Mouse (Mus musculus): ENCODE results near the gene Myo3b. TPM values are rescaled to one million over a fixed set of nuclear protein-coding genes. Genes with fewer than 3 reads are reported as not detected.
A peak's percentile ranks its signal among the peaks of the same experiment; 100 is the strongest.

Gene Myo3b
- total and polyA plus RNA-seq, 2 experiments, result not detected

- no peaks in the 10 kb centered on the region for H3K27me3 ChIP-seq (ENCODE audit: control insufficient read depth, insufficient read depth, low read length)
- 23% methylated on average over 4 of the region's 4 CpGs for WGBS
- no peak overlapping the region for H3K4me3 ChIP-seq (ENCODE audit: insufficient read depth, low read depth, low read length)
- peak; percentile 57 for DNase-seq (ENCODE audit: extremely low read depth, low read depth, low spot score)
- no peak overlapping the region for H3K9ac ChIP-seq (ENCODE audit: low read depth, low read length)
- no peak overlapping the region for H3K27ac ChIP-seq (replicated peaks; ENCODE audit: insufficient read depth, low read depth, low read length)
- no peaks in the 10 kb centered on the region for H3K79me2 ChIP-seq (ENCODE audit: control insufficient read depth, insufficient read depth, low read length)
- no peak for TF ChIP-seq CTCF (IDR thresholded peaks at IDR 0.05; ENCODE audit: low read depth, low read length)
- TF ChIP-seq POLR2A (IDR thresholded peaks at IDR 0.05; ENCODE audit: extremely low read depth, insufficient read depth, low read length), result no peak
- H3K4me1 ChIP-seq (ENCODE audit: control insufficient read depth, insufficient read depth, low read length), result no peaks in the 10 kb centered on the region
- no peaks in the 10 kb centered on the region for H3K36me3 ChIP-seq (ENCODE audit: control insufficient read depth, insufficient read depth, low read length)
These were observed 207.1 kb downstream of the Myo3b start for GRCm38 (mm10) chr2:70245981-70246380.

- no peak overlapping the region for H3K27ac ChIP-seq (replicated peaks; ENCODE audit: insufficient read depth, low read depth, low read length)
- 78% methylated on average over 7 of the region's 7 CpGs for WGBS
These were observed 209.7 kb downstream of the Myo3b start for GRCm38 (mm10) chr2:70248616-70249015.

GRCm38 (mm10) chr2:70249872-70250271 is 210.9 kb downstream of the Myo3b start:
- no peaks in the 10 kb centered on the region for H3K79me2 ChIP-seq (ENCODE audit: control insufficient read depth, insufficient read depth, low read length)
- TF ChIP-seq CTCF (IDR thresholded peaks at IDR 0.05; ENCODE audit: low read depth, low read length), result no peak
- H3K27me3 ChIP-seq (ENCODE audit: control insufficient read depth, insufficient read depth, low read length), result no peaks in the 10 kb centered on the region
- H3K36me3 ChIP-seq (ENCODE audit: control insufficient read depth, insufficient read depth, low read length), result no peaks in the 10 kb centered on the region
- no peak for DNase-seq (ENCODE audit: extremely low read depth, low read depth, low spot score)
- H3K4me3 ChIP-seq (ENCODE audit: insufficient read depth, low read depth, low read length), result no peak overlapping the region
- no peaks in the 10 kb centered on the region for H3K4me1 ChIP-seq (ENCODE audit: control insufficient read depth, insufficient read depth, low read length)
- WGBS, result 52% methylated on average over 4 of the region's 4 CpGs
- no peak overlapping the region for H3K27ac ChIP-seq (replicated peaks; ENCODE audit: insufficient read depth, low read depth, low read length)
- H3K9ac ChIP-seq (ENCODE audit: low read depth, low read length), result no peak overlapping the region

More at GRCm38 (mm10) chr2:70248616-70249015, 209.7 kb downstream of the Myo3b start:
- no peak for TF ChIP-seq POLR2A (IDR thresholded peaks at IDR 0.05; ENCODE audit: extremely low read depth, insufficient read depth, low read length)
- no peak for TF ChIP-seq CTCF (IDR thresholded peaks at IDR 0.05; ENCODE audit: low read depth, low read length)
- Histone ChIP-seq H3K9ac (ENCODE audit: low read depth, low read length) (no peak overlapping the region), H3K27me3 (ENCODE audit: control insufficient read depth, insufficient read depth, low read length) (no peaks in the 10 kb centered on the region), H3K4me3 (ENCODE audit: insufficient read depth, low read depth, low read length) (no peak overlapping the region), H3K36me3 (ENCODE audit: control insufficient read depth, insufficient read depth, low read length) (no peaks in the 10 kb centered on the region), H3K79me2 (ENCODE audit: control insufficient read depth, insufficient read depth, low read length) (no peaks in the 10 kb centered on the region), H3K4me1 (ENCODE audit: control insufficient read depth, insufficient read depth, low read length) (no peaks in the 10 kb centered on the region)
- no peak for DNase-seq (ENCODE audit: extremely low read depth, low read depth, low spot score)

- 83% methylated on average over 10 of the region's 10 CpGs for WGBS
- DNase-seq (ENCODE audit: extremely low read depth, low read depth, low spot score), result no peak
- H3K27ac ChIP-seq (replicated peaks; ENCODE audit: insufficient read depth, low read depth, low read length), result no peak overlapping the region
- no peak overlapping the region for H3K9ac ChIP-seq (ENCODE audit: low read depth, low read length)
- TF ChIP-seq POLR2A (IDR thresholded peaks at IDR 0.05; ENCODE audit: extremely low read depth, insufficient read depth, low read length) (no peak), CTCF (IDR thresholded peaks at IDR 0.05; ENCODE audit: low read depth, low read length) (no peak)
- no peaks in the 10 kb centered on the region for H3K36me3 ChIP-seq (ENCODE audit: control insufficient read depth, insufficient read depth, low read length)
- H3K4me1 ChIP-seq (ENCODE audit: control insufficient read depth, insufficient read depth, low read length), result no peaks in the 10 kb centered on the region
- H3K4me3 ChIP-seq (ENCODE audit: insufficient read depth, low read depth, low read length), result no peak overlapping the region
- H3K27me3 ChIP-seq (ENCODE audit: control insufficient read depth, insufficient read depth, low read length), result no peaks in the 10 kb centered on the region
- no peaks in the 10 kb centered on the region for H3K79me2 ChIP-seq (ENCODE audit: control insufficient read depth, insufficient read depth, low read length)
These were observed 212.3 kb downstream of the Myo3b start for GRCm38 (mm10) chr2:70251256-70251655.

GRCm38 (mm10) chr2:70259357-70260000 is 220.6 kb downstream of the Myo3b start:
- Histone ChIP-seq H3K79me2 (ENCODE audit: control insufficient read depth, insufficient read depth, low read length) (no peaks in the 10 kb centered on the region), H3K4me3 (ENCODE audit: insufficient read depth, low read depth, low read length) (no peak overlapping the region), H3K27me3 (ENCODE audit: control insufficient read depth, insufficient read depth, low read length) (no peaks in the 10 kb centered on the region), H3K9ac (ENCODE audit: low read depth, low read length) (no peak overlapping the region), H3K27ac (replicated peaks; ENCODE audit: insufficient read depth, low read depth, low read length) (no peak overlapping the region), H3K4me1 (ENCODE audit: control insufficient read depth, insufficient read depth, low read length) (no peaks in the 10 kb centered on the region), H3K36me3 (ENCODE audit: control insufficient read depth, insufficient read depth, low read length) (no peaks in the 10 kb centered on the region)
- TF ChIP-seq CTCF (IDR thresholded peaks at IDR 0.05; ENCODE audit: low read depth, low read length) (no peak), POLR2A (IDR thresholded peaks at IDR 0.05; ENCODE audit: extremely low read depth, insufficient read depth, low read length) (no peak)
- WGBS, result 23% methylated on average over 8 of the region's 8 CpGs
- DNase-seq (ENCODE audit: extremely low read depth, low read depth, low spot score), result peak; percentile 25

GRCm38 (mm10) chr2:70260646-70261195 is 221.8 kb downstream of the Myo3b start:
- TF ChIP-seq CTCF (IDR thresholded peaks at IDR 0.05; ENCODE audit: low read depth, low read length), result no peak
- TF ChIP-seq POLR2A (IDR thresholded peaks at IDR 0.05; ENCODE audit: extremely low read depth, insufficient read depth, low read length), result no peak
- no peaks in the 10 kb centered on the region for H3K27me3 ChIP-seq (ENCODE audit: control insufficient read depth, insufficient read depth, low read length)
- H3K4me3 ChIP-seq (ENCODE audit: insufficient read depth, low read depth, low read length), result no peak overlapping the region
- H3K79me2 ChIP-seq (ENCODE audit: control insufficient read depth, insufficient read depth, low read length), result no peaks in the 10 kb centered on the region
- no peak overlapping the region for H3K9ac ChIP-seq (ENCODE audit: low read depth, low read length)
- no peak for DNase-seq (ENCODE audit: extremely low read depth, low read depth, low spot score)
- H3K27ac ChIP-seq (replicated peaks; ENCODE audit: insufficient read depth, low read depth, low read length), result no peak overlapping the region
- H3K36me3 ChIP-seq (ENCODE audit: control insufficient read depth, insufficient read depth, low read length), result no peaks in the 10 kb centered on the region
- no peaks in the 10 kb centered on the region for H3K4me1 ChIP-seq (ENCODE audit: control insufficient read depth, insufficient read depth, low read length)
- 95% methylated on average over 2 of the region's 2 CpGs for WGBS

All from liver, adult 2 months (tissue).